Mouse (Mus musculus) olfactory bulb, adult 2 months (tissue): ENCODE results near the gene Immp1l. TPM values are rescaled to one million over a fixed set of nuclear protein-coding genes. Genes with fewer than 3 reads are reported as not detected.

Experiments used
- H3K27ac ChIP-seq: fragments of 200-500 bp; 2 replicates; pipeline ENCODE4 v1.5.1; 2012; ENCODE audit warnings: low read depth, low read length; ENCODE audit not compliant: insufficient read depth
- H3K4me1 ChIP-seq: fragments of 200-500 bp; 2 replicates; pipeline ENCODE4 v1.6.1; 2012; ENCODE audit warnings: low read length; ENCODE audit not compliant: control insufficient read depth, insufficient read depth
- H3K4me3 ChIP-seq: fragments of 200-500 bp; 2 replicates; pipeline ENCODE4 v1.5.1; 2012; ENCODE audit warnings: mild to moderate bottlenecking, low read depth, low read length, moderate library complexity; ENCODE audit not compliant: insufficient read depth
- CTCF ChIP-seq: fragments of 200-500 bp; IDR thresholded peaks from 2 replicates; pipeline ENCODE4 v1.5.1; 2012; ENCODE audit warnings: low read depth, mild to moderate bottlenecking, low read length, moderate library complexity; ENCODE audit not compliant: insufficient read depth
- POLR2A ChIP-seq: fragments of 200-500 bp; IDR thresholded peaks from 2 replicates; pipeline ENCODE4 v1.6.1; 2012; ENCODE audit warnings: mild to moderate bottlenecking, low read depth, low read length, moderate library complexity; ENCODE audit not compliant: insufficient read depth
- WGBS: fragments of 180-500 bp; shearing (Covaris S2); methylation state at CpG from one replicate; pipeline ENCODE4 v1.1.7; 2018; 5-methylcytosine and 5-hydroxymethylcytosine counted together
- polyA plus RNA-seq: library from polyadenylated mRNA; stranded (reverse); fragments of >200 nt; gene quantifications from 2 replicates; pipeline ENCODE4 v1.2.4, GENCODE M21; 2012; ENCODE audit warnings: low replicate concordance; ENCODE audit not compliant: missing spikeins, insufficient read depth, insufficient read length

Gene Immp1l
- not detected in 2 replicates for polyA plus RNA-seq

DNA sequence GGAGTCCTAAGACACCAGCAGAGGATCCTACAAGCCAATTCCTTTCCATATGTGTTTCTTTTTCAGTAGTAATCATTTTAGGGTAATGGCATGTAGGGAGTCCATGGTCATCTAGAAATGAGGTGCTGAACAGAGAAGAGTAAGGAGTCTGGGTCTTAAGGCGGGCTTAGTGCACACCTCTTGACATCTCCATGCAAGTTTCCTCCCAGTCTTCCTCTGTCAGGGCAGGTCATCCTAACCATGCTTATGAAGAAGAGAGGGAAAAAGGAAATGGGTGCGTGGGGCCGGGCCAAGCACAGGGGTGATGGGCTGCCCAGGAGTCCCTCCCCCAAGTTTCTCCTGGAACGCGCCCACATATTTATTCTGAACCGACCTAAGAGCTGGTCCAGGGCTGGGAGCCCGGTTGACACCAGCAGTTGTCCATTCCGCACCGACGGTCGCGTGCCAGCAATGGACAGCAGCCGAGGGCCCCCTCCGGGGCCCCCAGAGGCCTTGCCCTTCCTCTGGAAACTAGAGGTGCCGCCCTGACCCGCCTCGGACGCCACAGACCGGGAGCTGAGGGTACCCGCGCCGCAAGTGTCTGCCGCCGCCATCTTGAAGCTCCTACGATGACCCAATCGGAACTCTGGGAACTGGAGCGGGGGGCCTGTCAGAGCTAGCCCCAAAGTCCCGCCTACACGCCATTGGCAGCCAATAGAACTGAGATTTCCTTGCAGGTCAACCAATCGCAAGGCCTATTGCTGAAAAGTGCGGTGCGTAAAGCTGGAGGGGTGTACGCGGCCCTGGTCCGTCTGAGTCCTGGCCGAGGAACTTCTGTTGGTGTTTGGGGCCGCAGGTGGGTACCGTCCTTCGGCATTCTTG is at the start of gene Immp1l, which contains the start of gene Elp4:
Gene Immp1l (plus strand): TSS at position 743 of the 861 bp plus-strand sequence.
Gene Elp4 (minus strand): TSS at position 669 of the 861 bp plus-strand sequence.
- Histone ChIP-seq H3K4me3 (peak within 1 kb of the TSS; percentile 72), H3K4me1 (no peaks in the 10 kb centered on the region), H3K27ac (peak within 1 kb of the TSS; percentile 17; the same call in 1 of the 2 replicates)
- under 1% methylated on average over 39 of the region's 39 CpGs for WGBS
- TF ChIP-seq CTCF (no peak), POLR2A (peak; percentile 54; the same call in 1 of the 2 replicates)

DNA sequence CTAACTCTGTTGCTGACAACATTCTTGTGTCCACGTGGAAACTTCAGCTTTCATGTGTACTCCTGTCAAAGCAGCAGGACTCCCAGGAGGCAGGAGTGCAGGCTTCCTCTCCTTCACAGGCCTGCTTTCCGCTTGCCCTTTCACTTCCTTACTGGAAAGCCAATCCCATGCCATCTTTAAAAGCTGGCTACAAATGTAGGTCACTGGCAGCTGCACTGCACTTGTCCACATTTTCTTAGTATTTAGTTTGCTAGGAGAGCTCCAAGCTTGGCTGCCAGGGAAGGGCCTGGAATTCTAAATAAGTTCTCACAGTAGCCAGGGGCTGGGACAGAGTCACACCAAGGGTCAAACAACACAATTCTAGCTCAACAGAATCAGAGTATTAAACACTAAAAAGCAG is 49.7 kb upstream of the Immp1l start:
- whole genome bisulfite sequencing: 40% methylated on average over 2 of the region's 2 CpGs
- TF ChIP-seq POLR2A: no peak
- TF ChIP-seq CTCF: no peak
- Histone ChIP-seq H3K27ac (no peak overlapping the region), H3K4me1 (0 out of 2 replicates have a peak, but pooled peaks cover 2% of the 10 kb centered on the region), H3K4me3 (no peak overlapping the region)

DNA sequence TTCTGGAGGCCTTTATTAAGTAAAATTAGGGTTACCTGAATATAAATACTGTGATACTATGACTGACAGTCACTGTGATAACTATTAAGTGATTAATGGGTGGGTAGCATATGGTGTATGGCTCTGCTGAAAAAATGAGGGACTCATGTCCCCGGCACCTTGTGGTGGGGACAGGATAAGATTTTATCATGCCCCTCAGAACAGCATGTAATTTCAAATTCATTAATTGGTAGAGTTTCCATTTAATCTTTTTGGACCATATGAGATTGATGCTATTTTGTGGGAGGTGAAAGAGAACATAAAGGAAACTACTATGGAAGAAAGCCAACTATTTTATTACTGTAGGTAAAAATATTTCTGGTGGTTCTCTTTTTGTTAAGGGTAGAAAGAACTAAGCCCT is 31.0 kb upstream of the Immp1l start:
- TF ChIP-seq CTCF (no peak), POLR2A (no peak)
- Histone ChIP-seq H3K4me3 (no peak overlapping the region), H3K27ac (no peak overlapping the region), H3K4me1 (no peaks in the 10 kb centered on the region)
- WGBS: 98% methylated on average over 1 of the region's 1 CpGs

DNA sequence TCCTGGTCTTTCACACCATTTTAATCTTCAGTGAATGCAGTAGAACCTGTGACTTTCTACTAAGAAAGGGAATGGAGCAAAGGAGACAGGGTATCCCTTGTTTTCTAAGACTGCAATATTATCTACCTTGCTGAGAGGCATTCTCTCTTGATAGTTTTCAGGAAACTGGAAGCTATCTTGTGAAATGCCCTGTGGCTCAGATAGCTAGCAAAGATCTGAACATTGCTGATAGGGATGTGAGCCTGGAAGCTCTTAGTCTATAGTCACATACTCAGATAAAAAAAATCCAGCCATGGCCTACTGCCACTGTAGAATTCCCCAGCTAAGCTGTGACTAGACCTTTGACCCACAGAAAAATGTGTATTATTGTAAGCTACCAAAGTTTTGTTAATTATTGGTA is 13.6 kb upstream of the Immp1l start:
- TF ChIP-seq CTCF (no peak), POLR2A (no peak)
- H3K4me3 ChIP-seq: no peak overlapping the region
- H3K27ac ChIP-seq: no peak overlapping the region
- H3K4me1 ChIP-seq: no peaks in the 10 kb centered on the region

DNA sequence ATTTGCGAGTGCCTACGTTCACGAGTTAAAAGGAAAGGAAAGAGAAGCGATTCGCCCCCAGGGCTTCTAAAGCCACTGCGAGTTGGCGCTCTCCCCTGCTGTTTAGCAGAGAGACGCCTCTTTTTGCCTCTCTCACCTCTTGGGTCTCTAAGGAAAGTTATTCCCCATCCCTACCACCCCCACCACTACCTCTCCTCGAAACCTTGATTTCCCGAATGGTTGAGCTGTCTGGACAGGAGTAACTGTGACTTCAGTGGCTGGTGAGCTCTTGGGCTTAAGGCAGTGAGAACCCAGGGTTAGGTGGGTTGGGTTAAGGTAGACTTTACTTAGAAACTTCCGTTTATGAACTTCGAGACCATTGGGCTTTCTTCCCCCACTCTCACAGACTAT is 314 bp downstream of the Immp1l start:
- WGBS: 0% methylated on average over 12 of the region's 12 CpGs
- peak overlapping the region; percentile 17; the same call in 1 of the 2 replicates for H3K27ac ChIP-seq
- TF ChIP-seq CTCF (no peak), POLR2A (no peak)

DNA sequence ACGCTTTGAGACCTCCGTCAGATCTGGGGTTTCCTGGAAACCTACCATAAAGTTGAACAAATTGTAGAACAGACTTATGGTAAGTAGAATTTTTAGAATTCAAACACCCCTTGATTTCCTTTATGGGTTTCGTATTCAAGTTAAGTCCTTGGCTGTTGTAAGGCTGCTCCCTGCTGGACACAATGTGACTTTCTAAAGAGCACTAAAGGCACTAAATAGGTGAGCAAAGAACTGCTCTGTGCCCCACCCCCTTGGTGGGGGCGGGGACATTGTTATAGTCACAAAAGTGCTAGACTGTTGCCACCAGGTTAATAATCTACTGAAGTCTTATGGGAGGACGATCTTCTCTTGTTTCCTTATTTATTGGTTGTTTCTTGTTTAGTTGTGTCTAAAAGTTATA is 3.9 kb downstream of the Immp1l start:
- WGBS: 75% methylated on average over 5 of the region's 5 CpGs
- Histone ChIP-seq H3K4me1 (no peaks in the 10 kb centered on the region; the same call in 1 of the 2 replicates), H3K27ac (no peak overlapping the region), H3K4me3 (no peak overlapping the region)
- no peak for TF ChIP-seq CTCF
- TF ChIP-seq POLR2A: no peak

More for the DNA sequence above, 314 bp downstream of the Immp1l start:
- Histone ChIP-seq H3K4me3 (peak overlapping the region; percentile 72), H3K4me1 (no peaks in the 10 kb centered on the region)

DNA sequence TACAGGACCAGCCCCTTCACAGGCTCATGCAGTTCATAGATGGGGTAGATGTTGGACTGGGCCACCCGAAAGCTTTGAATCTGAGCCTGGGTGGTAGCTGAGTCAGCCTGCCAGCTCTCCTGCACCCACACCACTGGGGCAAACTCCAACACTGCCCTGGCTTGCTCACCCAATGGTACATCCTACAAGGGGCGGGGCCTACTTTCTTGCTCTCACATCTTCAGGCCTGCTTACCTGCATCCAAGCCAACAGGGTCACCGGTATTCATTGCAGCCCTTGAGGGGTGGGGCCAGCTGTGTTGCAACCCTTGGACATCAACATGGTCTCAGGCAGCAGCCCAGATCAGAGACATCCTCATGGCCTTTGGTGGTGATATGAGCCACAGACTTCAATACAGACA is 6.2 kb downstream of the Immp1l start:
- 89% methylated on average over 3 of the region's 3 CpGs for WGBS
- H3K4me3 ChIP-seq: no peak overlapping the region

DNA sequence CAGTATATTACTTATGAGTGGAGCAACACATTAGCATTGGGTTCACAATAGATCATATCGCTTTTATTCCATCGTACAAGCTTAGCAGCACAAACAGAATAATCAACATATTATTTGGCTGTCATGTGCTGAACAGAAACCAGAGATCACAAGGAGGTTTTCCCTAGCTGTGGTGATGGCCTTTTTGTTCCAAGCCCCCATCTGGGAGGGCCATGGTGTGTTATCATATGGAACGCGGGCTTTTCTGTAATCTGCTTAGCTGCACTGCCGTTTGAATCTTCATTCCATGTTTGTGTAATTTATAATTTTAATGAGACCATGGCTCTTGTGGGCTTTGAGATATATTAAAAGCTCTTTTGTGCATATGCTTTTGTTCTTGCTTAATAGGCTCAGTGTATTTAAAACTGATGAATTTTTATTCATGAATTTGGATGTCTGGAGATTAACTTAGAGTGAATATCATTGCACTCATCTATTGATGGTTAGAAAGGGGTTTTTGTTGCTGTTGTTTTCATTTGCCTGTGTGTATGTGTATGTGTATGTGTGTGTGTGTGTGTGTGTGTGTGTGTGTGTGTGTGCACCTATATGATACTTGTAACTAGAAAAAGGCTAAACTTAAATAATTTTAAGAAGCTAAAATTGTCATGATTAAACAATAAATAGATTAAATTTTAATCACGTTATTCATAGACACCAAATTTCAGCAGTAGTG is 9.4 kb downstream of the Immp1l start:
- TF ChIP-seq POLR2A: no peak
- no peak for TF ChIP-seq CTCF
- H3K4me1 ChIP-seq: no peaks in the 10 kb centered on the region; the same call in 1 of the 2 replicates
- no peak overlapping the region for H3K27ac ChIP-seq
- H3K4me3 ChIP-seq: no peak overlapping the region
- WGBS: 42% methylated on average over 6 of the region's 6 CpGs

More for the DNA sequence above, 6.2 kb downstream of the Immp1l start:
- no peak for TF ChIP-seq POLR2A
- TF ChIP-seq CTCF: no peak
- Histone ChIP-seq H3K27ac (no peak overlapping the region), H3K4me1 (no peaks in the 10 kb centered on the region; the same call in 1 of the 2 replicates)

DNA sequence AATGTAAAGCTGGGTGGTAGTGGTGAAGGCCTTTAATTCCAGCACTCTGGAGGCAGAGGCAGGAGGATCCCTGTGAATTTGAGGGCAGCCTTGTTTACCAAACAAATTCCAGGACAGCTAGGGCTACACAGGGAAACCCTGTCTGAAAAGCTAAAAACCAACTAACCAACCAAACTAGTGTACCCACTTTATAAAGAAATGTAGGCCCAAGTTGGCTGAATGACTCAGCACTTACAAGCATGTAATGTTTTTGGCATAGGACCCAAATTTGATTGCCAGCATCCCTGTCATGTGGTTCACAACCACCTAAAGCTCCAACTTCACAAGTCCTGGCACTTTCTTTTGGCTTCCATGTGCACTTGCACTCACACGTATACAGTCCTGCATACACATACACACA is 12.2 kb downstream of the Immp1l start:
- Histone ChIP-seq H3K4me1 (no peaks in the 10 kb centered on the region), H3K4me3 (no peak overlapping the region), H3K27ac (no peak overlapping the region)
- no peak for TF ChIP-seq CTCF
- TF ChIP-seq POLR2A: no peak
- WGBS: 96% methylated on average over 1 of the region's 1 CpGs
